Mouse (Mus musculus): Measurements from ENCODE around the gene Caskin2. TPM values are rescaled to one million over a fixed set of nuclear protein-coding genes. Genes with fewer than 3 reads are reported as not detected.

Gene Caskin2
- total RNA-seq, 2 experiments from 2014 or later: 41.8 to 52.2 TPM

DNA sequence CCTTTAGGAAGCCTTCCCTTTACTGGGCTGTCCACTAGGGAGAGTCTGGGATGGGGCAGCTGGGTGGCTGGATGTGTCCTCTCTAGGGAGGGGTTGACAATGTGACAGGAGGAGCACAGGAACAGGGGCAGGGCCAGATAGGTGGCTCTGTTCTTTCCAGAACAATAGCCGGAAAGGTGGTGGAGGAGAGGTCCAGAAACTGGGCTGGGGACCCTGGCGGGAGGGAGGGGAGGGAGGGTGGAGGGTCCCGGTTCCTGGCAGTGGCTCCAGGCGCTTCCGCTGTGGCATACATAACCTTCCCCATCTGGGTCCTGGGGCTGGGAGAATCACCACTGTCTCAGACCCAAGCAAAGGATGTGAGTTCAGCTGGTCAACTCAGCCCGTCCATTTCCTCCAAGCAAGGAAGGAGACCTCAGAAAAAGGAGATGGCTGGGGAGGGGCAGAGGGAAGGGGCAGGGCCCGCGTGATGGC lies 4.1 kb downstream of the Caskin2 start:
- intact Hi-C loops (cut with DNase I): loop anchor here (1.0 kb wide), 1 partner anchor 30 kb away; no protein-coding TSS in a partner anchor
- DNase-seq (ENCODE audit: low spot score): peak; percentile 67

DNA sequence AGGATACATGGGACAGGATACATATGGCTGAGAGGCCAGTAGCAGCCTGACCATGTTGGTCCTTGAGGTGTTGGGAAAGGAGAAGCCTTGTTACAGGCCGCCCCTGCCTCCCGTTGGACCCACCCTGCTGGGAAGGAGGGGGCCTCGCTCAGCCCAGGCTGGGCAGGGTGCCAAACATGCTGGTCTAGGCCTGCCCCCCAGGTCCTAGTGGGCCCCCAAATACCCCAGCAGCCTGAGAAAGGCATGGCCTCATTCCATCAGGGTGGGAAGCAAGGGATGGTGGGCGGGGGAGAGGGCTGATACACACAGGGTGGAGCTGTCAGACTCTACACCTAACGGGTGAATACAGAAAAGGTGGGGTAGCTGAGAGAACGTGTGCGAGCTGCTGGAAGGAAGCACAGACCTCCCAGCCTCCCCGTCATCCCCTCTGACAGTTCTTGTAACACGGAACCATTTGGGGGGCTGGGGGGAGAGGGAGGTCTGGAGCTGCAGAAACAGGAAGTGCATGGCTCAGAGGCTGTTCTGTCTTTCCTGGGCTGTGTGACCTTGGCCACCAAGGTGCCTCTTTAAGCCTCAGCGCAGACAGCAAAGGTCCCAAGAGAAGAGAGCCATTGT lies 4.6 kb downstream of the Caskin2 start:
- intact Hi-C loops (cut with DNase I): loop anchor here (1.0 kb wide), 1 partner anchor 30 kb away; no protein-coding TSS in a partner anchor
- no peak for DNase-seq (ENCODE audit: low spot score)

DNA sequence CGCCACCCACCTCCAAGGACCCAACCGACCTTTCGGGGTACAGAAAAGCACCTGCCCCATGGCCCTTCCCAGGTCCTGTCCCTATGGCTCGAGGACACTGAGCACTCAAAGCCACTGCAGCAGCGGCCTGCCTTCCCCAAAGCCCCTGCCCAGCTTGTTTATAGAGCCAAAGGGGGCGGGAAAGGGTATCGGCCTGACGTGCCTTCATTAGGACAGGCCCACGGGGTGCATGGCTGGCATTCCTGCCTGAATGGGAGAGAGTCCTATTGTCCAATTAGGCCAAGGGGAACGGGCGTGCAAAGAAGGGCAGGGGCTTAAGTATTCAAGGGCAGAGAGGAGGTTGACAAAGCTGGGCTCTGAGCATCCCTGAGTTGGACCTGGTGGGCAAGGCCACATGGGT lies 5.5 kb downstream of the Caskin2 start:
- no peak for DNase-seq (ENCODE audit: low spot score)
- intact Hi-C loops (cut with DNase I): no loop called here

DNA sequence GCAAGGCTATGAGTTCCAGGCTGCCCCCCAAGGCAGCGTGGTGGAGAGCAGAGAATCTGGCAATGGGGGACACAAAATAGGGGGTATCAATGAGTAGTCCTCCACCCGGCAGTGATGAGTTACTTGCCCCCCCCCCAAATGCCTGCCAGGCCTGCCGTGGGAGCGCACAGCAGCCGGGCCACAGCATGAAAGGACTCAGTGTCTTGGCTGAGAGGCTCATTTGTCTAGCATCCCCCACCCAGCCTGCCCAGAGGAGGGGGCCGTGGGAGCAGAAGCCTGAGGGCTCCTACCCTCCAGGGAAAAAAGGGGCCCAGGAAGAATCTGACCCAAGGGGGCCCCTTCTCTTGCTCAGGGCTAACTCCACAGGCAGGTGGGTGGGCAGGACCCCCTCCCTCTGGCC lies 6.1 kb downstream of the Caskin2 start:
- DNase-seq (ENCODE audit: low spot score): no peak
- intact Hi-C loops (cut with DNase I): no loop called here

DNA sequence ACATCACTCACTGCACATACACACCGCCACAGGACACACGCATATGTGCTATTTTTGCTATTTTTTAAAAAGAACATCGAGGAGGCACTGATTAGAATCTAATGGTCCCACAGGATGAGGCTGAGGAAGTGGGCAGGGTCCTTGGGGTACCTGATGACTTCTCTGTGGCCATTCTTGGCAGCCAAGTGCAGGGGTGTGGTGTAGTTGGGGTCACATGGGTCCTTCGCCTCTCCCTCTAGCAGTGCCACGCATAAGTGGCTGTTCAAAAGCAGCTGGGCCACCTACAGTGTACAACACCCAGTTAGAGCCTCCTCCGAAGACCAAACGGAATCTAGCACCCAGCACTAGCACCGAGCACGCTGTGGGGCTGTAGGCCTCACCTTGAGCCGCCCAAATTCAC lies 7.3 kb downstream of the Caskin2 start:
- intact Hi-C loops (cut with DNase I): no loop called here
- DNase-seq (ENCODE audit: low spot score): no peak

DNA sequence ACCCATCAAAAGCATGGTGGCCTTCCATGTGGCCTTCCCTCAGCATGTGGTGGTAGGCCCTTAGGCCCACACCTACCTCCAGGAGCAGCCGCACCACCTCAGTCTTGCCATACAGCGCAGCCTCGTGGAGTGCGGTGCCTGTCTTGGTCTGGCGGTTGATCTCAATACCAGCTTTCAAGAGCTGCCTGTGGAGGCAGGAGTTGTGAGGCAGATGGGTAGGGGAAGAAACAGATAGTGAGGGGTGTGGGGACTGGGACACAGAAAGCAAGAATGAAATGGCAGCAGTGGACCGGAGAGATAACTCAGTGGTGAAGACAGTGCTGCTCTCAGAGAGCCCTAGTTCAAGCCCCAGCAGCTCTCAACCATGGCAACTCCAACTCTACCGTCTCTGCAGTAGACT lies 8.4 kb downstream of the Caskin2 start:
- intact Hi-C loops (cut with DNase I): no loop called here

DNA sequence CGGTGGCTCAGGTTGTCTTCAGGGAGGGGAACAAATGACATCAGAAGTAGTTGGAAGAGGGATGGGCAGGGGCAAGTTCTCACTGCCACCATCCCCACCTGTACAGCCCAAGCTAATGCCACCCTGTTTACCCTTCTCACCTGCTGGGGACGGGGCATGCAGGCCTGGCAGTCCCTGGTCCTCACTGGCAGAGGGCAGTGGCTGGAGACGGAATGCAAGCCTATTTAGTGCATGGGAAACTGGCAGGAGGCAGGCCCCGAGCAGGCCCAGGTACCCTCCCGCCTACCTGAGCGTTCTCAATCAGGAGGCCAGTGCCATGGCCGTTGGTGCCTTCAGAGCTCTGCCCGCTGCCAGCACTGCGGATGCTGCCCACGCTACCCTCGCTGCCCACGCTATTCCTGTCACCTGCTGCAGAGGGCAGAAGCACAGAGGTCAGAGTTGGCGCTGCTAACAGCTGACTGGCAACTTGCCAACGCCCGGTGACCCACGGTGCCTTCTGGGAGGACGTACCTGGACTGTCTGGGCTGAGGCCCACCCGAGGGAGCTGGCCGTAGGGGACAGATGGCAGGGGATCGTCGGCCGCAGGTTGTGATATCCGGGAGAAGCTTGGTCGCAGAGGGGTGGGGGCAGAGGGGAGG lies 10.2 kb downstream of the Caskin2 start:
- intact Hi-C loops (cut with DNase I): no loop called here
- DNase-seq (ENCODE audit: low spot score): no peak

More for the DNA sequence above, 8.4 kb downstream of the Caskin2 start:
- no peak for DNase-seq (ENCODE audit: low spot score)

DNA sequence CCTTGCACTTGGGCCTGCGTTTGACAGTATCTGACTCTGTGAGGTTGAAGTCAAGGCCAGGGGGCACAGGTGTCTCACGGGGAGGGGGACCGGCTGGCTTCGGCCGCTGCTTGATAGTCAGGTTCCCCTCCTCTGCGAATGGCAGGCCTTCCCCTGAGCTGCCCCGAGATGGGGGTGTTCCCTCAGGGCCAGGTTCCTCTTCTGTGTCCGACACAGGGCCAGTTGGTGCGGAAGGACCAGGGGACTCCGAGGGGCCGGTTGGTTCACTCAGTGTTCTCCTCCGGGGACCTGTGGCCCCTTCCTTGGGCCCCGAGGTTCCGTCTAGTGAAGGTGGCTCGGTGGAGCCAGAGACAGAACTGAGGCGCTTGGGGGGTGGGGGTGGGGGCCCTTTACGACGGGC lies 12.5 kb downstream of the Caskin2 start:
- DNase-seq (ENCODE audit: low spot score): no peak
- intact Hi-C loops (cut with DNase I): no loop called here

DNA sequence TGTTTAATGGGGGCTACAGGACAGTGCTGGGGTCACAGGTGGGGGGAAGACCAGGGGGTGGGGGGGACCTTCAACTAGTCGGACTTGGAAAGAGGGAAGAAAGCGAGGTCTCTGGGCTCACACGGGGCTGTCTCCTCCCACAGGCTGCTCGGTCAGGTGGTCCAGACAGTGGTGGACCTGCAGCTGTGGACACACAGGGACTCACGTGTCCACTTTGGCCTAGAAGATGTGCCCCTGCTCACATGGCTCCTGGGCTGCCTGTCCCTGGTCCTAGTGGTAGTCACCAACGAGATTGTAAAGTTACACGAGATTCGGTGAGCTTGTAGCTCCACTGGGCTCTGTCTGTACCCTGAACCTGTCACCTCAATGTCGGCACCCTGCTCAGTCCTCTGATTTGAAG lies 15.8 kb downstream of the Caskin2 start:
- no peak for DNase-seq (ENCODE audit: low spot score)
- intact Hi-C loops (cut with DNase I): no loop called here

DNA sequence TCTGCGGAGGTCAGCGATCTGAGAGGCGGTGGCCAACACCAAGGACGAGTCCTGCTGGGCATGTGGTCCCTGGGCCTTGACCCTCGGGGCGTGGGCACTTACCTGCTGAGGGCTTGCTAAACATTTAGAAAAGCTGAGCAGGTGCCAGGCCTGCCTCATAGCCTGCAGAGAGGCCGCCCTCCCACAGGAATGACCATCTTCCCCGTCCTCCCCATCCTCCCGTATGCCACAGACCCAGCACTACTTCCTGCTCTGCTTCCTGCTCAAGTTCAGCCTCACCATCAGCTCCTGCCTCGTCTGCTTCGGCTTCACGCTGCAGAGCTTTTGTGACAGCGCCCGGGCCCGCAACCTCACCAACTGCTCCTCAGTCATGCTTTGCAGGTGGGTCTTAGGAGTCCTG lies 16.5 kb downstream of the Caskin2 start:
- DNase-seq (ENCODE audit: low spot score): no peak
- intact Hi-C loops (cut with DNase I): no loop called here

DNA sequence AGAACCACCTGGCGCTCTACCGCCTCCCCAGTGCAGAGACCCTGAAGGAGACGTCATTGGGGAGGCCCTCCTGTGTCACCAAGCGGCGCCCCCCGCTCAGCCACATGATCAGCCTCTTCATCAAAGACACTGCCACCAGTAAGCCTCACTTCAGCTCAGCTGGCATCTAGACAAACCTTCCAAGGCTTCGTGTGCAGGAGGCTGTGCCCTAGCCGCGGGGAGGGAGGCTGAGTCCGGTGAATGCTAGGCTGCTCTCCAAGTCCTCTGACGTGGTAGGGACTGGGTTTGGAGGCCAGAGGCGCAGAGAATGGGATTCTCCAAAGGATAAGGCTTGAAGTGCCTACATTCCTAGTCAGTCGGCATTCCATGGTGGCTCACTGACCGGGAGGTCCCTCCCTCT lies 21.1 kb downstream of the Caskin2 start:
- intact Hi-C loops (cut with DNase I): no loop called here
- no peak for DNase-seq (ENCODE audit: low spot score)

DNA sequence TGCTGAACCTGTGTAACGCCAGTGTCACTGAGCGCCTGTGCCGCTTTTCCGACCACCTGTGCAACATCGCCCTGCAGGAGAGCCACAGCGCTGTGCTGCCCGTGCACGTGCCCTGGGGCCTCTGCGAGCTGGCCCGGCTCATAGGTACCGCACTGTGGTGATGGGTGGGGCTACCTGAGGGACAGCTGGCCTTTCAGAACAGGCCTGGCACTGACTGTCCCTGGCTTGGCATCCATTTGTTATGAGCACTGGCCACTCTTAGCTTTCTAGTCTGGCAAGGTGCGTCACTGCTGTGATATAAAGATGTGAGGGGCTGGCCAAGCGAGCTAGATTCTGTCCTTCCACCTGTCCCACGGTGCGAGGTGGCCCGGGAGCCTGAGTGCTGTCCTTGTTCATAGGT lies 21.5 kb downstream of the Caskin2 start:
- no peak for DNase-seq (ENCODE audit: low spot score)
- intact Hi-C loops (cut with DNase I): no loop called here

DNA sequence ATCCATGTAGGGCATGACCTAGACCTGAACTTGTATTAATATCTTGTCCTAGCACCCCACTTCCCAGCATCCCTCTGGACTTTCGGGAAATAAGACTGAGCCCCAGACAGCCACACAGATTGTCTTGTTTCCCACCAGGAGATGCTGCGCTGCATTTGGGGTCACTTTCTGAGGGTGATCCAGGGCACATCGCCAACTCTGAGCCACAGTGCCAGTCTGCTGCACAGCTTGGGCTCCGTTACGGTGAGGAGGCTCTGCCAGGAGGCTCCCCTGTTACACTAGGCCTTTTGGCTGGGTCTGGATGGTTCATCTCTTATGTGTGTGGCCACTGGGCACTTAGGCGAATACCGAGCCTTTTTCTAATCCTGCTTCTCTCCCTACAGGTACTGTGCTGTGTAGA lies 23.7 kb downstream of the Caskin2 start:
- no peak for DNase-seq (ENCODE audit: low spot score)
- intact Hi-C loops (cut with DNase I): no loop called here

DNA sequence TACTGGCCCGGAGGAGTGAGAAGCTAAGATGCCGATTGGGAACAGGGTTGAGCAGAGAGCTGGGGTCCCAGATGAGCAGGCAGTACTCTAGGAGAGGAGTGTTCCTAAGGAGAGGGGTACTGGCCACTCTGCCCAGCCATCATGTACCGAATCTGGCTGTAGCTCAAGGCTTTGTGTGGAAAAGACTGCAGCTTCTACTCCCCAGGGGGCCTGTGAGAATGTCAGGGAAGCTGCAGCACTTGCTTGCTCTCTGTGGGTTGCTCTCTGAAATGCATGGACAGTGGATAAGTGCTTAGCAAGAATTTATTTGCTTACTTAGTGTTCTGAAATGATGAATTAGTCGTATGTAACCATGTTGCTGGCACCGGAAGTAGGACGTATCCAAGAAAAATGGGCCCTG lies 27.0 kb downstream of the Caskin2 start:
- intact Hi-C loops (cut with DNase I): no loop called here
- no peak for DNase-seq (ENCODE audit: low spot score)

DNA sequence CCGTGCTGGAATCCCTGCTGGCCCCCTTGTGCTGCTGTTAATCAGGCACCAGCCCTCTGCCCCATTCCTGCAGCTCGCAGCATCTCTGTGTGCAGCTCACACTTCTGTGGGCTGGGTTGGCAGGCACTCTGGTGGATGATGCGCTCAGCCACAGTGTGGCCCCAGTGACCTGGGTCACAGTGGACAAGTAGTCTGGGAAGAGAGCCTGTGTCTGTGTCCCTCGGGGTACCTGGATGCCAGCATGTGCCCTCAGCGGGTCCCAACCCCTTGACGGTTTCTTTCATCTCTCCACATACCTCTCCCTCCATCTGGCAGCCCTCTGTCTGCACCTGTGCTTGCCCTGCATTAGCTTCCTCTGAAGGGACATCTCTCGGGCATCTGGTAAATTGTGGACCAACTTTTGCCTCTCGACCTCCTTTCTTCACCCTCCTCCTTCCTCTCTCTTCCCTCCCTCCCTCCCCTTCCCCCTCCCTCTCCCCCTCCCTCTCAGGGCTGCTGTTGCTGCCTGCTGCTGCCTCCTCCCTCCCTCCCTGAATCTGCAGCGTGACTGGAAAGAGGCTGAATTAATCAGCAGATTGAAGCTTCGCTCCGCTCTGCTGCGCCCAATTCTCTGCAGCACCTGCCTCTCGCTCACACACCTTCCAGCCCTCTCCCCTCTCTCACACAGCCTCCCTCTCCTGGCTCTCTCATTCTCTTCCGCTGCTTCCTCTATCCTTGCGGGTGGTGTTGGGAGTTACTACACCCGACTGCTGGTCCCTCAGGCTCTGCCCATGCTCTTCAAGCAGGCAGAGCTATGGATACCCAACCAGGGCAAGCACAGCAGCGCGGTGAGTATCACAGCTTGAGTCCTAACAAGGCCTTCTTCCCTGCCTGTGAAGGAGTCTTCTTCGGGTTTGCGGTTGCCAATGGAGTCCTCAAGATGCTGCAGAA lies 33.0 kb downstream of the Caskin2 start:
- no peak for DNase-seq (ENCODE audit: low spot score)

DNA sequence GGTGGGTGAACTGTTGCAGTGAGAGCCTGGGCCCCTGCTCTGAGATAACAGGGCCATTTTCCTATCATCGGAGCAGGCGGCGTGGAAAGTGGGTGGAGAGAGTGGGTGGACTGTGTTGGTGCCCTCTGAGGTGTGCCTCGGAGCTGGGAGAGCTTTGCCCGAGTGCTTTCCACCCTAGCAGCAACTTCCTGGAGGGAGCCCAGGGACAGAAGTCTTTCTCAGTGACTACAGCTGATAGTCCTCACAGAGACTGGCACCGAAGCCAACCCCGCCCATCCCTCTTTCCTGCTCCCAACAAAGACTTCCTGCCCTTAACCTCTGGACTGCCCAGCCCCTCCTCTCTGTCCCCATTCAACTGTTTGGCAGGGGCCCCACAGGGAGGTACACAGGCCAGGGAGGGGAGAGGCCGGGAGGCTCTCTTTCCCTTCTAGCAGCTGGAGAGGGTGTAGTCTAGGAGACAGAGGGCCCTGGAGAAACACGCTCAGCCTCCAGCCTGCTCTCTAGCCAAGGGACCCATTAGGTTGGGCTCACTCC lies 34.3 kb downstream of the Caskin2 start:
- peak; percentile 95 for DNase-seq (ENCODE audit: low spot score)
- intact Hi-C loops (cut with DNase I): loop anchor here (1.0 kb wide), 1 partner anchor 30 kb away; no protein-coding TSS in a partner anchor

More for the DNA sequence above, 33.0 kb downstream of the Caskin2 start:
- intact Hi-C loops (cut with DNase I): no loop called here

DNA sequence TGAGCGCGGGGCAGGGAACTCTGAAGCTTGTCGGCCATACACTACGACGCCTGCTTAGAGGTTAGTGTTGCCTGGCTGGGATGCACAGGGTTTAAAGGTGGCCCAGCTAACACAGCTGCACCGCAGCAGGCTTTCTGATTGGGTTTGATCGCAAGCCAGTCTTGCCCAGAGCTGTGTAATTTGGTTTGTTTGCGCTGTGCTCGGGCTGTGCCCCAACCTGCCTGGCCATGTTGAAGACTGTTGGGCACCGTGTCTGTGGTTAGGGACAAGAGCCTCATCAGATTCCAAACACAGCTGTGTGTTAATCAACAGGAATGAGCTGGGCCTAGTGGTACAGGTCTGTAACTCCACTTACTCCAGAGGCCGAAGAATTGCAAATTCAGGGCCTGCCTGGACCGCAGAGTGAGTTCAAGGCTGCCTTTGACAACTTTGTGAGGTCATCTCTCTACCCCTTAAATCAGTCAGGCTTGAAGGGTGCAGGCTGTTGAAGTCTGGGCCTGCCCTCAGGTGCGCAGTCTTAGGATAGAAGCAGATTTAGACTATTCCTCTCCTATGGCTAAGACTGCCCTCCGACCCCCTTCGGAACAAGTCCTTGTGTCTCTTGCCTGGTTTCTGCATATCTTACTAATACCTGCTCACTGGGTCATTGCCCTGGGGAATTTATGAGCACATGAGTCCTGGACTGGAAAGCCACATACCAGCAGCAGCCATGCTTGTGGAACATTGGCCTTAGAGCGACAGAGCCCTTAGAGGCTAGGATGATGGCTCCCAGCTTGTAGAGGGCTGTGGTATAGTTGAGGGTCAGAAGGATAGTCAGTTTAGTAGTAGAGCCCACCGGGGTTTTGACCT lies 35.7 kb downstream of the Caskin2 start:
- intact Hi-C loops (cut with DNase I): no loop called here
- DNase-seq (ENCODE audit: low spot score): no peak

DNA sequence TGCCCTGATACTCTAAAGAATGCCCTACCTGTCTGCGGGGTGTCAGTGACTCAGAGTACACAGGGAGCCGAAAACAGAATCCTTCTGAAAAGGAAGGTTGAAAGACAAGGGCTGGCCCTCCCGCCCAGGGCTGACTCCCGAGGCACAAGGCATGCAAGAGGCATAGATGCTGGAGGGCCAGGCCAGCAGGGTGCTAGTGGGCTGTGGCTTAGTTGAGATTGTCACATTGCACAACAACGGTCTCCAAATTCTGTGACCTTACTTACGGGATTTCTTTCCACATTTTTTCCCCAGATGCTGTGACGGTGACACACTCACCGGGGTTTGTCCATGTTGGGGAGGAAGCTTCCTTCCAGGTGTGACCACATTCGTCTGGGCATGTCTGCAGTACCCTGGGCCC lies 36.5 kb downstream of the Caskin2 start:
- intact Hi-C loops (cut with DNase I): no loop called here
- DNase-seq (ENCODE audit: low spot score): no peak

DNA sequence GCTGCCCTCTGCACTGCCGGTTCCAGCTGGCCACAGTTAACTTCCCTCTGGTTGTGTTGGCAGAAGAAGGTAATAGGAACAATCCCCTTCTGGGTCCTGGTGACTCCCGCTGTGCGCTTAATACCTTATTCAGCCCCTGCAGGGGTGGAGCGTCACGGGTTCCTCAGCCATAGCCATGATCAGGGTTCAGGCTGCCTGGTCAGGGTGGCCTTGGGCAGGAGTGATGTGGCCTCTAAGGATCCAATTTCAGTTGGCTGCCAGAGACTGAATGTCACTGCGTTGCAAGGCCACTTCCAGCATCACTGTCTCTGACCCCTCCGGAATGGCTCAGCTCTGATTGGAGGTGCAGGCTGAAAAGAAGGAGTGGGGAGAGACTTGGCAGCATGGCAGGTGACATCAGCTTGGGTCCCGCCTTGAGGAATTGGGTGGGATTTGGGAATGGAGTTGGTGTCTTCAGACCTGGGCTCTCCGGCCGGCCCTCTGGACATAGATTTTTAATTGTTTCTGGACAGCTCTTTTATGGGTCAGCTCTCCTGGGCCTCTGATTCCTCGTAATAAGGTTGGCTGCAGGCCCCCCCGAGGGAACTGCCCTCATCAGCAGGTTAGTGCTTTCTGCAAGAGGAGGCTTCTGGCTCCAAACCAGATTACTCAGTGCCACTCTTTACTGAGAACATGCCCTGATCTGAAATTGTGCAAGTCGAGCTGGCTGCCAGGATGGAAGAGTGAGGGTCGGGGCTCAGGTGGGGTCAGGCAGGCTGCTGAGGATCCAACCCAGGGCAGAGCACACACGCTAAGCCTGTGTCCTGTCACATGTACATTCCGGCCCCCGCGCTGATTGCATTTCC lies 37.4 kb downstream of the Caskin2 start:
- intact Hi-C loops (cut with DNase I): no loop called here
- DNase-seq (ENCODE audit: low spot score): peak; percentile 47

Measured in heart, postnatal 25 days (tissue).